Mouse (Mus musculus) kidney, adult 9 months (tissue): ENCODE measurements around the gene Vsnl1.

Source experiments
- DNase-seq: peaks from one replicate; pipeline ENCODE4 v3.0.0; 2022

The Vsnl1 gene

DNA sequence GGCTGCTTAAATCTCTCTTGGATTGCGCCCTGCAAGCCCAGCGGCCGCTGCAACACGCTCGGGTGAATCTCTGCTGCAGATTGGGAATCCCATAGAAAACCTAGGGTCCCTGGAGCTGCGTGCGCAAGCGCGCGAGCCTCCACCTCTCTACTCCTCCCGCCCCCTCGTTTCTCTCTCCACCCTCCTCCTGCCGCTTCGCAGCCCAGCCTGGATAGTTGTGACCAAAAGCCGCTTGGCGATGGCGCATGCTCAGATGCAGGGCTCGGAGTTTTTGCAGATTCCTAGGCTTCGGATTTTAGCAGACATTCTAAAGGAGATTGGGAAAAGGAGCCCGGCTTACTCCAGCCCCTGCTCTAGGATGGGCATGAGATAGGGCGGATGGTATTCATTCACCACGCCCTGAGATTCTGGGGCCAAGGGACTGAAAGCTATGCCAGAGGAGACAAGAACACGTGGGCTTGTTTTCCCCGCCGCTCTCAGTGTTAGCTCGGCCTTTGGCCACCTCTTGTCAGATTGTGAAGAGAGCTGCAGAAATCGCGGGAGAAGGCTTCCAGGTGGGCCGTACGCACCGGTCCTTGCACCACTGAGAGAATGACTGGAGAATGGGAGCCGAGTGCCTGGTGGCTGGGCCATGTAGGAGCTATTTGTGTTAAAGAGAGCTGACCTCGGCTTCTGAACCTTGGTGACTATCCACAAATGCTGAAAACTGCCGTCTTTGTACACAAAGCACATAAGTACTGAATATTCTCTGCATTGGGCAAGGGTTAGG lies at the start of gene Vsnl1:
TSS of gene Vsnl1 (minus strand) at position 117 of the 769 bp plus-strand sequence.
- DNase-seq: peak; percentile 32

DNA sequence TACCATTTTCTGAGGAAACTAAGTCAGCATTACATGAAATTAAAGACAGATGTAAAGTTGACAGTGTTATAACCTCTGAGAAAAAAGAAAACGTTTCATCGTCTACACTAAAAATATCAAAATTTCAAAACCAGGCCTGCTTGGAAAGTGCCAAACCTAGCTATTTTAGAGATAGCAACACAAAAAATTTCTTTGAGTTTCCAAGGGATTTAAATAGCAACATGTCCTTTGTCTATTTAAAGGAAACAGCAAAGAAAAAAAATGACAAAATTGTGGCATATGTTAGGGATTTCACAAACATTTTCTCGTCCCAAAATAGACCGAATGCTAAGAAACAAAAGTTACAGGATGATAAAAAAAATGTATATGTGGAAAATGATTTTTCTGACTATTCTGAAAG lies 20.2 kb upstream of the Vsnl1 start:
- no peak for DNase-seq

DNA sequence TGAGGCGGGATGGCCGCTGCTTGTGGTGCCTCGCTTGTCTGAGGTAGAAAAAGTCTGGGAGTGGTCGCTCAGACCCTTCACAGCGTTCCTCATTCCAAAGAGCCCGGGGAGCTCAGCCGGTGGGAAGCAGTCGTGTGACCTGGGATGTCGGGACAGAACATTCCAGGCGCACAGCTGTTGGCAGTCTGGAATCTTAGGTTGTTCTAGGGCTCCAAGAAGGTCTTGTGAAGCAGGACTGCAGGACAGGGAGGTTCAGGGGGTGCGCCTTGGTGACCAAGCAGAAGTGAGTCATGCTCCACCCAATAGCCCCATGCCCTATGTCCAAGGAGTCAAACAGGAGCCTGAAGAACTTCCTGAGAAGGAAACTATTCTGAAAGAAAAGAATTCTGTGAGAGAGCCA lies 19.8 kb upstream of the Vsnl1 start:
- DNase-seq: no peak

DNA sequence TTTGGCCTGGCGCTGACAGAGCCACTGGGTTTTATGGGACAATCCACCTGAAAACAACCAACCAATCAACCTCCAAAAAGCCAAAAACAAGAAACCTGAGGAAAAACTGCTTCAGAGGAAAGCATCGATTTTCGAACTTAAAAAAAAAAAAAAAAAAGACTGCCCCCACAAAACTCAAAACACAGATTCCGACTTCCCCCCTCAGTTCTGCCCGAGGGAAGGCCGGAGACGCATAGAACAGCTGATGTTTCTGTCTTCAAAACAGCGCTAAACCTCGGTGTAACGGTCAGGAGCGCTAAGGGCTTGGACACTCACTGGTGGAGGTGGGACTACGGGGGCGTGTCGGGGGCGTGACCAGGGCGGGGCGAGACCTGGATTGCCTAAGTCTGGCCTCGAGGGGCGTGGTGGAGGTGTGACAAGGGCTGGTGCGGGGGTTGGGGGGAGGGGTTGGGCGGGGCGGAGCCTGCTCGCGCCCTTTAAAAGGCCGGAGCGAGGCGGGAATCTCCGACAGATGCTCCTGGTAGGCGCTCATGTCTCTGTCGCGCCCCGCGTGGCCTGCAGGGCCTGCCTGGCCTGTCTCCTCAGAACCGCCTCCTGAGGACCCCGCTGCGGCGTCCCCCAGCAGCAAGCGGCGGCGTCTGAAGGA lies 19.3 kb upstream of the Vsnl1 start, which contains the start of gene Rad51ap2:
TSS of gene Rad51ap2 (plus strand) at position 531 of the 646 bp plus-strand sequence.
- peak; percentile 88 for DNase-seq

DNA sequence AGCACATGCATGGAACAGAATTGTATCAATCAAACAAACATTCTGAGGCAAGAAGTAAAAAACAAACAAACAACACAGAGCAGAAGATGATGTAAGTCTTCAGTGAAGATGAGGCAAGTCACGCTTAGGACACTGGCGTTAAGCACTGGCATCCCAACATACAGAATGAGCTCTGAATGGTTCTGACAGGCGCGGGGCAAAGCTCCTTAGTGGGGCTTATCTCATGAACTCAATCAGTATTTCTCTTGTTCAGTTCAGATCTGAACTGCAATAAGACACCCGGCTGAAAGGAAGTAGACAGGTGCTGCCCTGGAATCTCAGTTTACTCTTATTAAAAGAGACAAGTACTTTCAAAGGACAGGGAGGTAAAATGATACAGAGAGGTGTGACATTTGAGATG lies 17.7 kb upstream of the Vsnl1 start:
- DNase-seq: no peak

DNA sequence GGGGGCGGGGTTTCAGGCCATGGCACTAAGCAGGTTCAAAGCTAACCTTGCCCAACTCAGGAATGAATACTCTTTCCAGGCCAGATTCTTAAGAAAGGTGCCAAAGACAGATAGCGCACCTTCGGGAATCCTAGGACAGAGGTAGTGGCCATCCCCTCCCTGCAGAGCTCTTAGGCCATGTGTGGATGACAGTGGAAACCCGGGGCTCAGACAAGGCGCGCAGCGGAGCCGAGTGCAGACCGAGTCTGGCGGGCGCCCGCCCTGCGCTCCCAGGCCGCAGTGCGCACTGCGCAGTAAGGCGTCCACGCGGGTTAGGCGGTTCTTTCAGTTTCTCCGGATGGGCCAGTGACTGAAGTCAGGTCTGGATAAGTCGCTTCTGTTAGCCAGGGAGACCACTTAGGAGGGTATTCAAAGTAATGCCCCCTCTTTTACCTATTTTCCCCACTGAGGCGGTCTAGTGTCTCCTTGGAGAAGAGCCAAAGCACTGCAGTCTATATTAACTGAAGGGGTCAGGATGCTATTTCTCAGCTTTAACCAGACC lies 1.6 kb upstream of the Vsnl1 start:
- DNase-seq: no peak

DNA sequence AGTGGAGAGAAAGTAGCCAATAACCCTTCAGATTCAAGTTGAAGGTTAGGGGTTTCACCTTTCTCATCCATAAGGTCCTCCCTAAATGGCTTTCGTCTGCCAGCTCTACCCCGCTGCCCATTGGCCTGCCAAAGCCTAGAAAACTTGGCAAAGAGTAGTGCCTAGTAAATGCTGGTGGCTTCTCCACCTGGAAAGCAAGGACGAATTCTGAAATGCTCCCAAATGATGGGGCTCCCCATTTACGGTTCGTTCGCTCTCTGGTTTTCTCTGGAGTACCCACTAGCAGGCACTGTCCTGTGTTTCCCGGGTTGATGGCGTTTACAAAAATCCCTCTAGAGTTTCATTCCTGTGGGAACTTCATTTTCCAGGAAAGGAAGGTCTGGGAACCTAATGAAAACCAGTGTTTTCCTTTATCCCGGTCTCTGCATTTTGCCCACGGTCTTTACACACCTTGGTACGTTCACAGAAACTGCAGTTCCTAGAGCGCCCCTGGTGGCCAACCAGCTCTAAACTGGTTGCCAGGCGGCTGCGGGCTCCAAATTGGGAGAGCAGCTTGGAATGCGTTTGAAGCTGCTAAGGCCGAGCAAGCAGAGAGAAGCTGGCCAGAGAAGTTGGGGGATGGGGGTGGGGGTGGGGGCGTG lies 973 bp upstream of the Vsnl1 start:
- DNase-seq: peak; percentile 63

DNA sequence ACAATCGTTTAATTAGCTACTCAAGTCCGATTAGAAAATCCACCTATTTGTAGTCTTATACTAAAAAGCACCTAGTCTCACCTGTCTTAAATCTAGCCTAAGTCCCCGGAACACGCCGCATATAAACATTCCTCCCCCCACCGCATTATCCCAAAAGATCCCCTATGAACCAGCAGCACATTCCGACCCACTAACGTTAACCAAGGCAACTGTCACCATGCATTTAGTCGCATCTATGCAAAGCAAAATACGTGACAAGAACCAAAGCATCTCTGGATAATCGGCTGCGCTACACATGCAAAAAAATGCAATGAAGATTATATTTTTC lies 426 bp downstream of the Vsnl1 start:
- no peak for DNase-seq

DNA sequence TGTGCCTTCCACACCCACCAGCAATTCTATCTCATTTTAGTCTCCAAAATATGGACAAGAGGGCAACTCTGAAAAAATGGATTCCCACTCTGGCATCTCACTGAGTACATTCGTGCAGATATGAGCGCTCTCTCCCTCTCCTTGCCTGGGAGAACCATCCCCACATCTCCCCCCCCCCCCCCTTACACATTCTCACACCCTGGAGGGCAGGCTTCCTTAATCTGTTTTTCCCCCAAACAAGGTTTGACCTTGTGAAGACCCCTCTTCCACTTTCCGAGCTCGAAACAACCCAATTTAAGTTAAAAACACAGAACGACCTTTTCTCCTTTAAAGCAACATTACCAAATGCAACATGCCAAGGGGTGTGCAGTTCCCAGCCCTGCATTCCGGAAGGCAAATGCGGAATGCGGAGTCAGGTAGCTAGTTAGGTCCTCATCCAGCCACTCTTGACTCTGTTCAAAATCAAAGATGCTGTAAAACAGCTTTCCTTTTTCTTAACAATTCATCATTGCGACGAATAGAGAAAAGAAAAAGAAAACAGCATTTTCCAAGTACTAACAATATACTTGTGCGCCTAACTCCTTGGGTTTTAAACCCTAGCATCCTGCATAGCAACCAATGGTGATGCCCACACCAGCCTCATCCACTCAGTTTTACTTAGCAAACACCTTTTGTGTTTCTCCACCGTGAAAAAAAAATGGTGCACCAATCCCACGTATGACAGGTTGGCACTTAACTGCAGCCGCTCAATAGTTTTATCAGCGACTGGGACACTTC lies 979 bp downstream of the Vsnl1 start:
- no peak for DNase-seq

DNA sequence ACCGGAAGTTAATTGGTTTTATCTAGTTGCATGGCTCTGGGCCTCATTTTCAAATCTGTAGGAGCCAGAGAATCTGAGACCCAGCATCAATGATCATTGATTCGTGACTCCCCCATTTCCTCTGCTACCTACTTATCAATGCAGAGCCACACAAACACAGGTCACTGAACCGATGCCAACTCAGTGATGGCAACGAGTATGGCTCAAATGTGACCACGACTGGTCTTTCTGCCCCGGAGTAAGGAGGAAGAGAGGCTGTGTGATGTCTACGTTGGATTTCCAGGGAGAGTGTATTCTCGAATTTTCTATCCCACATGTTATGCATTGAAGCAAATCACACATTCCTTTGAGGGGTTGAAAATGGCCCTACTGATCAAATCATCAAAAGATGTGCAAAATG lies 2.0 kb downstream of the Vsnl1 start:
- no peak for DNase-seq

DNA sequence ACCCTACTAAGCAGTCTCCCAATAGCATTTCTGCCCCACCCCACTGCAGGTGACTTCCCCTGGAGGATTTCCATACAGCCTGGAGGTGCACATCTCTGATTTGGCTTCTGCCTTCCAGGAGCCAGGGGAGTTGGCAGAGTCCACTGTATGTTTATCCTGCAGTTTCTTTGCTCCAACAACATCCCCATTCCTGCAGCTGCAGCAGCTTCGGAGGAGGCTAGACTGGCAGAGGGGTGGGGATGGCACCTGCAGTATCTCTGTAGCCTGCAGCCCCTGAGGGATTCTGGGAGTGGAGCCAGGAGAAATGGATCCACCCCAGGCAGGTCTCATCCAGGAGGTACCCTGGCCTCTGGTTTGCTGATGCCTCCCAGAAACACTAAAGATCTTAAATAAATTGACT lies 2.7 kb downstream of the Vsnl1 start:
- no peak for DNase-seq

DNA sequence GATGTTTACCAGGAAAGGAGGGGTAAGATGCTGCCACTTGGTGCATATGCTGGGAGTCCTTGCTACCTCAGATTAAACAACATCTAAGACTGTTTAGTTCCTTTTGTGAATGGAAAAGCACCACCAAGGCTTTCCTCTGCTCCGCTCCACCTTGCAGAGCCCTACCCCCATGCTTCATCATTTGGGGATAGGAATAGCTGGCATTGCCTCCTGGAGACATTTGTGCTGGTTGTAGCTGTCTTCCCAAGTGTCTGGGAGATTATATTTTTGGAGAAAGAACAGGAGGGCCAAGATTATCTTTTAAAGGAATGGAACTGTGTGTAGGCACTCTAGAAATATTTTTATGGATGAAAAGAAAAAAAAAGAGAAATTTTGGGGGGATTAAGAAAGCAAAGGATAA lies 3.3 kb downstream of the Vsnl1 start:
- no peak for DNase-seq

DNA sequence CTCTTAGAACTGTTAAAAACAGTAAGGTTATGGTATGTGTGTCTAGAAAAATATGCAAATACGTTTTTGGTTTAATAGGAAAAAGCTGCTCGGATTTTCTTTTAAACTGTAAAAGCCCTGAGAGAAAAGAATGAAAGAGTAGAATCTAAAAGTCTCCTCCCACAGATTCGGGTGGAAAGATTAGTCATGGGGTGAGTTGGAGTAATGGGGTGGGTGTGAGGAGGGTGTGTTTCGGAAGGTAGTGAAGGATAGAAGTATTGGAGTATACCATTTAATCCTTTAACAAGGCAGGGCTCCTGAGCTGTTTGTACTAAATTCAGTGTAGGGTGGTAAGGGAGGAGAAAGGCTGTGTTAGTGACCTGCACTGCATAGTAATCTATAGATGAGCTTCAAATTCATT lies 9.0 kb downstream of the Vsnl1 start:
- DNase-seq: no peak

DNA sequence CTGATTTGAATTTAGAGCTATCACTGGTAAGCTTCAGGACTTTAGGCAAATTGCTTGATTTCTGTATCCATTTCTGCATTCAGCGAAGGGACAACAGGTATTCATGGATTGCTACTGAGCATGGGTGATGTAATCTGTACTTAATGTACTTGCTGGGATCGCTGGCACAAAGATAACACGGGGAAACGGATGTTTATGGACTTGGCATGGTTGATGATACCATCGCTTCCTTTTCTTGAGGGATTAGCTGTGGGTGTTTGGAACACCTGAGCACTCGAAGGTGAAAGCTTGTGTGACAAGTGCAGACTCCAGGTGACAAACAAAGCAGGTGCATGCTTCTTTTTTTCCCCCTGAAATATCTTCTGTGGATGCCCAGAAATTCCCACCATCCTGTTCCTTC lies 18.3 kb downstream of the Vsnl1 start:
- no peak for DNase-seq

DNA sequence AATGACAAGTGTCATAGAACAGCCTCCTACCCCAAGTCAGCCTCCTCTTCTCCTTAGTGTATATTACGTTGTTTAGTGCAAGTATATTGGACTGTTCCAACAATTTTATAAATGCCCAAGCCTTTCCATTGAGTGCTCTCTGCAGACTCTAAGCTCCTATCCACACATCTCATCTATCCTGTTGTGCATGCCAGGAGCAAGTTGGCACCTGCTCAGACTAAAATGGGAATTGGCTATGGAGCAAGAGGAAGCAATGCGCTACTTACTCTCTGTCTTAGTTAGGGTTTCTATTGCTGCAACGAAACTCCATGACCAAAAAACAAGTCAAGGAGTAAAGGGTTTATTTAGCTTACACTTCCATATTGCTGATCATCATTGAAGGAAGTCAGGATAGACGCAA lies 28.7 kb downstream of the Vsnl1 start:
- no peak for DNase-seq

DNA sequence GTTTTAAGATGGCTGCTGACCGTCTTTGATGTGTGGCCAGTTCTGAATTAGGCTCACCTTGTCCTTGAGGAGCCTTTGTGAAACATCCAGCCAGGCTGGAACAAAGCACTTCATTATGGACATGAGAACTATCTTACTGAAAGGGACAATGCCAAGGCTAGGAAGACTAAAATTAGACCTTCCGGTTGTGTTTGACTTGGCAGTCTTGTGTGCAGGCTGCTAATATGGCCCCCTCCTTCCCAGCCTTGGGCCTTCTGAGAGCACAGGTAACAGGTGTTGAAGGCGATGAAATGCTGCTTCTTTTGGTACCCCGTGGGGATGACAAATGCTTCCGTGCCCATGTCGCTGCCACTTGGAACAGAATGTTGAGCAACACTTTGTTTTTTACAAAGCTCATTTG lies 37.6 kb downstream of the Vsnl1 start:
- no peak for DNase-seq

DNA sequence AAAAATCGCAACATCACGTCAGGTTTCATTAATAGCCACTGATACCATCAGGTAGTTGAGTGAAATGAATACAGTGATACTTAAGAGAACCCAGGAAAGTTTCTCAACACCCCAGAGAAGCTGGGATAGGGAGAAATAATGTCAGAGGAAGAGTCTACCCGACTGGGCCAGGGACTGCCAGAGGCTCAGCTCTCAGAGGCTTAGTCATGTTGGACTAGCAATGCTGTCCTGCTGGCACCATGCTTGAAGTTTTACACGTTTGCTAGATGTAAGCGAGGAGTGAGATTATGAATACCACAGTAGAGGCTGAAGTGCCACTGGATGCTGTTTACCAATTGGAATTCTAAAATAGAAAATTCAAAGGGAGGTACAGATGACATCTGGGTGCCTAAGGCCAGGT lies 39.4 kb downstream of the Vsnl1 start:
- no peak for DNase-seq

DNA sequence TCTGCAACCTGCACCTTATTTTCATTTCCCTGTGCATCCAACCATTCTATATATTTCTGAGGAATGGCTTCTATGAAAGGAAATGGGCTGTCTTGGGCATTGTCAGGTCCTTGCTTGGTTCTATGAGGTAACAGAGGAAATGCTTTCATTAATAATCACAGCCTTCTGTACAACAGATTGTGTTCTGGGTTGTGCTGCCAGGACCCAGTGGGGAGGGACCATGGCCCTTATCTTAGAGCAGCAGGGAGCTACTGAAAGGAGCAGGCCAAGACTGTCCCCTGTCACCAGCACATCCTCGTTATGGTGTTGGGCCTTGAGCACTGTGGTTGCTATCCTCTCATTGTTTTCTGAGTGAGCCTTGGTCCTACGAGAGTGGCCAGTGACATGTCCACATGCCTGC lies 40.9 kb downstream of the Vsnl1 start:
- DNase-seq: no peak

DNA sequence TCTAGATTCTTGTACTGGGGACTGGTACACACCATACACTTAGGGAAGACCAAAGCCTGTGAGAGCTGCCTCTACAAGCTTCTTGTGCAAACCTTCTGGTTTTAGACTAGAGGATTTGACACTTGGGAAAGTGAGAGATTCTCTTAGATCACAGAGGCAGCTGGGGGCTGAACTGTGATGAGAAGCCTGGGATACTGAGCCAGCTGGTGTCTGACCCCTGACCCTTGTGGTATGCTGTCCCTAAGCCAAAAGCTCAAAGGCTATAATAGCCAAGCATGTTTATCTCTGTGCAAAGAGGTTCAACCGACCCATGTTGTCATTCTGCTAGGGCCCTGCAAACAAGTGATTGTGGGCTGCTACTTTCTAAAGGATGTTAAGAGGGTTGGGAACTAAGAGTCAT lies 43.9 kb downstream of the Vsnl1 start:
- peak; percentile 55 for DNase-seq

DNA sequence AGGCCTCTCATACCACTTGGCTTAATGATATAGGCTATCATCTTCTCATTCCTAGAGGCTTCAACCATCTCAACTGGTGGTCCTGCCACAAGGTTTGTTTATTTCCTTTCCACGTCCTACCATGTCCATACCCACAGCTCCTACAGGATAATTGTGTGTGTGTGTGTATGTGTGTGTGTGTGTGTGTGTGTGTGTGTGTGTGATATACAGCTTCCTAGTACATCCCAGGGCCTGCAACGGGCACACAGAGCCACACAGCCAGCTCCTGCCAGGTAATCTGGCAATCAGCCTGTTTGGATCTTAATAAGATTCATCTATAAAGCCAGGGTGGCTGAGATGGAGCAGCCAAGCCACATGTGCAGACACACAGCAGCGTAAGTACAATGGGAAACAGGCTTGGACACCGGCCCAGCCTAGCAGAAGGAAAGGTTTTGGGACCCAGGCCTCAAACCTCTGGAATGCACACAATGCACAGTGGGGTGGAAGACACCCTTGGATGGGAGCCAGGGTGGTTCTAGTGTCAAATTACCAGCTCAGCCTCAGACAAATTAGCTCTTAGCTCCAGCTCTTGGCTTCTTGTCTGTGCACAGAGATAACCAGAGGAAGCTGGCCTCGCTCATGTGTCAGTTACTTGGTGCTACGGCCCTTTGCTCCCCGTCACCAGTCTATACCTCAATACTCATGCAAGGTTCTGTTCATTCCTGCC lies 45.0 kb downstream of the Vsnl1 start:
- DNase-seq: peak; percentile 8

DNA sequence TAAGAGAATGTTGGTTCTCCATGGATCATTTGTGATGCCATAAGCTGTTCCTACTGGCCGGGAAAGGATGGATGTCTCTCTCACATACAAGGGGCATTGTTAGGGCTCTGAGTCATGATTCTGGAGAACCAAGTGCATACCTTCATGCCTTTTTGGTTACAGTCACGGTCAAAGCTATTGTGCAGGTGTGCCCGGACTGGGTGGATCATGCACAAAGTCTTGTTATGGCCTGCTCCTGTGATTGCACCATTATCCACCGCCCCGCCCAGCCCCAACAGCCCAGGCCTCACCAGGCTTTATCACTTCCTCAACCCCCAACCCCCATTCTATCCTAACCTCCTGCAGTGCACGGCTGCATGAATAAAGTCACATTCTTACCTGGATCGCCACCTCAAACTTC lies 47.3 kb downstream of the Vsnl1 start:
- DNase-seq: no peak

DNA sequence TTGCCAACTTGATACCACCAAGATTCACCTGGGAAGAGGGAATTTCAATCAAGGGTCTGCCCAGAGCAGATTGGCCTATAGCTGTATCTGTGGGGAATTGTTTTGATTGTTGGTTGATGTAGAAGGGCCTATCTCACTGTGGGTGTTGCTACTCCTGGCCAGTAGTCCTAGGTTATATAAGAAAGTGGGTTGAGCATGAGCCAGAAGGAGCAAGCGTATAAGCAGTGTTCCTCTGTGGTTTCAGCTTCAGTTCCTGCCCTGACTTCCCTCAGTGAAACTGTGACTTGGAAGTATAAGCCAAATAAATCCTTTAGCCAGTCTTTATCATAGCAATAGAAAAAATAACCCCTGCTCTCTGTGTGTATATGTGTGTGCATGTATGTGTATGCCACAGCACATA lies 51.7 kb downstream of the Vsnl1 start:
- no peak for DNase-seq

DNA sequence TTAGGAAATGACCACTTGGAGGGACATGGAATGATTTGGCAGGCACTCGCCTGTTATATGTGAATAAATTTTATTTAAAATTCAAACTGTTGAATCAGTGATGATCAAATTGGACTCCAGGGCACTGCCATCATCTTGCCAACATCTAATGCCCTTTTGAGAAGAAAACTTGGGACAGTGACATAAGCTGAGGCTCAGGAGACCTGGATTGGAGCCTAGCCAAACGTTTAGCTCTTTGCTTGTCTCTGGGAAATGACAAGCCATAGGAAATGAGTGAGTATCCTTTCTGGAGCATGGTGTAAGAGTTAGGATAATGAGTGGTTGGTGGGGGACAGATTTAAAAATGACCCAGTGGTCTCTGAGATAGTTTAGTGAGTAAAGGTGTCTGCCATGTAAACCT lies 57.0 kb downstream of the Vsnl1 start:
- no peak for DNase-seq
